Mouse (Mus musculus): ENCODE measurements at regions not wholly inside any gene's neighbourhood (a gene's known extent, or its start where the extent isn't known, plus 50 kb on each side); places are given as distances from the start of the nearest gene placed in this dataset.

DNA sequence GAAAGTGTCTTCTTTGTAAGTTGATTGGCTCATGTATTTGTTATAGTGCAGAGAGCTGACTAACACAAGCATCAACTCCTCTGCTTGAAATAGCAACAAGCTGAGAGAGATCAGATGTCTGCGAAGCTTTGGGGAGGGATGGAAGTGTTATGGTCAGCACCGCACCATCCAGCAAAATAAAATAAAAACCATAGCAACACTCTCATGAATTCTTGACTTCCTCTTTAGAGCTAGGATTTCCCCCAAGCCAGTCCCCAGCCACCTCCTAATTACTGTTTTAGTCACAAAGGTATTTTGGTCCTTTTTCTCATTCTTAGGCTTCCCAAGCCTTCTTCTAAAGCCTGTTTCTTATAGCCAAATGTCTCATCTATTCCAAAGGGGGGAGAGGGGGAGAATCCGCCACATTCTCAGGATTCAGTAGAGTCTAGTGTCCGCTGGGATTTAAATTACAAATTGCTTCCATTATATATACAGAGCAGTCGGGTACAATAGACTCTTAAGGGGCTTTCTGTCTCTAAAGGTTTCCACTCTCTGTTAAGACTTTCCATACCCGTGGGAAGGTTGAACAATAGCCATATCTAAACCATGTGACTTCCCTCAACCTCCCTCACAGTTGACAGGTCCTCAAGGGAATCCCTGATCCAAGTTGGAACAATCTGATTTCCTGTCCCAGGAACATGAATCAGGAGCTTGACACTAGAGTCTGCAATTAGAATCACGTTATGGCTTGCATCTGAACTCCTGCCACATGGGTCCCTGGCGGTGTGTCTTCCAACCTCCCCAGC lies 386.7 kb downstream of the Rapgef2 start:
- no peak for ATAC-seq (ENCODE audit: insufficient read depth)
- no peak overlapping the region for H3K4me2 ChIP-seq (ENCODE audit: low read depth)
- H3K9ac ChIP-seq (replicated peaks) = no peak overlapping the region
- H3K4me1 ChIP-seq (replicated peaks; ENCODE audit: control insufficient read depth in 2 of 2, insufficient read depth in 2 of 2, low read length in 1 of 2) = no peaks in the 10 kb centered on the region
- H3K27ac ChIP-seq = no peak overlapping the region
- no peaks in the 10 kb centered on the region for H3K27me3 ChIP-seq (ENCODE audit: control insufficient read depth, insufficient read depth, low read length)
- no peaks in the 10 kb centered on the region for H3K36me3 ChIP-seq (replicated peaks; ENCODE audit: control insufficient read depth, insufficient read depth, low read depth)
- 60% methylated on average over 8 of the region's 8 CpGs for WGBS (ENCODE audit: insufficient replicate concordance)
- H3K4me3 ChIP-seq (ENCODE audit: insufficient read depth in 1 of 2, low read depth in 2 of 2, low read length in 2 of 2) = no peak overlapping the region
- no peak for DNase-seq (ENCODE audit: low read depth in 3 of 3, low spot score in 3 of 3)
- H3K9me3 ChIP-seq (ENCODE audit: control insufficient read depth, low read length) = no peaks in the 10 kb centered on the region
- TF ChIP-seq EP300 (IDR thresholded peaks at IDR 0.05; ENCODE audit: low read depth) = no peak
- TF ChIP-seq CTCF (IDR thresholded peaks at IDR 0.05; ENCODE audit: low read depth) = no peak

GRCm38 (mm10) chr3:78889326-78889725 lies 397.0 kb downstream of the Rapgef2 start:
- 49% methylated on average over 3 of the region's 3 CpGs for WGBS (ENCODE audit: insufficient replicate concordance)

DNA sequence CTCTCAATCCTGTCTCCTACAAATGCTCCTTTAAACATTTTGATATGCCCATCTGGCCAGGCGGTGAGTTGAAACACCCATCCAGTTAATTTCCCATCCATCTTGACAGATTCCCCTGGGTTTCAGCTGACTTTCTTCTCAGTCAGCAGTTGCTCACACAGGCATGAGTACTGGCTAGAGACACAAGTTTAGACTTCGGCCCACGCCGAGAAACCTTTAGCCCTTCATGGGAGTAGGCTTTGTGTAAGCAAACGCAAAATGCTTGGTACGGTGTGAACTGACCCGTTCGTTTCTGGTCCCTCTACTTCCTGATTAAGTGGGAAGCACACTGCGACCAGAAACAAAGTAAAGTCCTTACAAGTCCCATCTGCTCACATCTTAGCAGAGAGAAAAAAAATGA lies 401.6 kb downstream of the Rapgef2 start:
- DNase-seq (ENCODE audit: low read depth in 3 of 3, low spot score in 3 of 3) (no peak), ATAC-seq (ENCODE audit: insufficient read depth) (no peak)
- no peak overlapping the region for H3K9ac ChIP-seq (replicated peaks)
- 72% methylated on average over 9 of the region's 9 CpGs for WGBS (ENCODE audit: insufficient replicate concordance)
- no peaks in the 10 kb centered on the region for H3K36me3 ChIP-seq (replicated peaks; ENCODE audit: control insufficient read depth, insufficient read depth, low read depth)
- H3K9me3 ChIP-seq (ENCODE audit: control insufficient read depth, low read length) = no peaks in the 10 kb centered on the region
- TF ChIP-seq EP300 (IDR thresholded peaks at IDR 0.05; ENCODE audit: low read depth) (no peak), CTCF (IDR thresholded peaks at IDR 0.05; ENCODE audit: low read depth) (no peak)
- no peak overlapping the region for H3K4me3 ChIP-seq (ENCODE audit: insufficient read depth in 1 of 2, low read depth in 2 of 2, low read length in 2 of 2)
- no peaks in the 10 kb centered on the region for H3K27me3 ChIP-seq (ENCODE audit: control insufficient read depth, insufficient read depth, low read length)
- H3K27ac ChIP-seq = no peak overlapping the region
- H3K4me2 ChIP-seq (ENCODE audit: low read depth) = no peak overlapping the region
- H3K4me1 ChIP-seq (replicated peaks; ENCODE audit: control insufficient read depth in 2 of 2, insufficient read depth in 2 of 2, low read length in 1 of 2) = no peaks in the 10 kb centered on the region

More at GRCm38 (mm10) chr3:78889326-78889725, 397.0 kb downstream of the Rapgef2 start:
- H3K27me3 ChIP-seq (ENCODE audit: control insufficient read depth, insufficient read depth, low read length) = no peaks in the 10 kb centered on the region
- no peaks in the 10 kb centered on the region for H3K9me3 ChIP-seq (ENCODE audit: control insufficient read depth, low read length)
- H3K27ac ChIP-seq = no peak overlapping the region
- H3K4me2 ChIP-seq (ENCODE audit: low read depth) = no peak overlapping the region
- H3K4me1 ChIP-seq (replicated peaks; ENCODE audit: control insufficient read depth in 2 of 2, insufficient read depth in 2 of 2, low read length in 1 of 2) = no peaks in the 10 kb centered on the region
- ATAC-seq (ENCODE audit: insufficient read depth) = no peak
- H3K4me3 ChIP-seq (ENCODE audit: insufficient read depth in 1 of 2, low read depth in 2 of 2, low read length in 2 of 2) = no peak overlapping the region
- TF ChIP-seq CTCF (IDR thresholded peaks at IDR 0.05; ENCODE audit: low read depth) (no peak), EP300 (IDR thresholded peaks at IDR 0.05; ENCODE audit: low read depth) (no peak)
- H3K36me3 ChIP-seq (replicated peaks; ENCODE audit: control insufficient read depth, insufficient read depth, low read depth) = no peaks in the 10 kb centered on the region
- DNase-seq (ENCODE audit: low read depth in 3 of 3, low spot score in 3 of 3) = no peak
- H3K9ac ChIP-seq (replicated peaks) = no peak overlapping the region

DNA sequence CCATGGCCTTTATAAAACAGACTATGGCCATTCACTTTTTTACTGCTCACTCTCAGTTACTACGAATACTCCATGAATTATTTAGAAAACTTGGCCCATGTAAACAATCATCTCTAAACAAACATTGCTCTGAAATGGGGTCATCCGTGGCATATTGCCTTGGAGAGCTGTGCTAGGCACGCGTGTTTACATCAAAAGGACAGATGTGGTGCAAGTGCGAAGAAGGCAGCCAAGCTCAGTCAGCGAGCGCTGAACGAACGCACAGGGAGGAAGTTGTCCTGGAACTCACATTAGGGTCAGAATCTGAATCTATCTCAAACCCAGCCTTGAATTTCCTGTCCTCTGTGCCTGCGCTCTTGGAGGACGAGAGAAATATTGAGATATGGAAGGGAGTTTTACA lies 402.3 kb downstream of the Rapgef2 start:
- ATAC-seq (ENCODE audit: insufficient read depth) = no peak

DNA sequence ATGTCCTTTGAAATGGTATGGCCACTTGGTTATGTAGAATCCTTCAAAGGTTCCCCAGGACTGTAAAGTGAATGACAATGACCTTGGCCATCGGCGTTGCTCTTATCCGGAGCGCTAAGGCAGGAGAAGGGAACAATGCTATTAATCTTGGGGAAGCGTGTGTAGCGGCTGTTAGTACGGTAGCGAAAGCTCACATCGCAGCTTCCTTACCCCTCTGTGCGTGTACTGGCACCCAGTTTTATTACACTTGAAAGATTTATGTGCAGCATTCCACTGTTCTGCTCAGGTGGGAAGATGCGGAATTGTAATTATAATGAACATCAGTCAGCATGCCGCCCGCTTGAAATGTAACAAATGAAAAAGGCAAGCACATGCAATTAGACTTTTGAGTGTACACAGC lies 406.2 kb downstream of the Rapgef2 start:
- WGBS (ENCODE audit: insufficient replicate concordance) = 84% methylated on average over 13 of the region's 13 CpGs
- no peak overlapping the region for H3K4me3 ChIP-seq (ENCODE audit: insufficient read depth in 1 of 2, low read depth in 2 of 2, low read length in 2 of 2)
- no peak overlapping the region for H3K4me2 ChIP-seq (ENCODE audit: low read depth)
- no peak overlapping the region for H3K27ac ChIP-seq
- no peaks in the 10 kb centered on the region for H3K27me3 ChIP-seq (ENCODE audit: control insufficient read depth, insufficient read depth, low read length)
- no peak for ATAC-seq (ENCODE audit: insufficient read depth)
- H3K9me3 ChIP-seq (ENCODE audit: control insufficient read depth, low read length) = no peaks in the 10 kb centered on the region
- no peaks in the 10 kb centered on the region for H3K36me3 ChIP-seq (replicated peaks; ENCODE audit: control insufficient read depth, insufficient read depth, low read depth)
- no peak for DNase-seq (ENCODE audit: low read depth in 3 of 3, low spot score in 3 of 3)
- no peak overlapping the region for H3K9ac ChIP-seq (replicated peaks)
- no peaks in the 10 kb centered on the region for H3K4me1 ChIP-seq (replicated peaks; ENCODE audit: control insufficient read depth in 2 of 2, insufficient read depth in 2 of 2, low read length in 1 of 2)
- TF ChIP-seq EP300 (IDR thresholded peaks at IDR 0.05; ENCODE audit: low read depth) = no peak
- TF ChIP-seq CTCF (IDR thresholded peaks at IDR 0.05; ENCODE audit: low read depth) = no peak

More for the DNA sequence above, 402.3 kb downstream of the Rapgef2 start:
- 70% methylated on average over 11 of the region's 11 CpGs for WGBS (ENCODE audit: insufficient replicate concordance)
- DNase-seq (ENCODE audit: low read depth in 3 of 3, low spot score in 3 of 3) = no peak
- TF ChIP-seq EP300 (IDR thresholded peaks at IDR 0.05; ENCODE audit: low read depth) (no peak), CTCF (IDR thresholded peaks at IDR 0.05; ENCODE audit: low read depth) (no peak)
- no peaks in the 10 kb centered on the region for H3K36me3 ChIP-seq (replicated peaks; ENCODE audit: control insufficient read depth, insufficient read depth, low read depth)
- H3K27ac ChIP-seq = no peak overlapping the region
- H3K4me2 ChIP-seq (ENCODE audit: low read depth) = no peak overlapping the region
- H3K27me3 ChIP-seq (ENCODE audit: control insufficient read depth, insufficient read depth, low read length) = no peaks in the 10 kb centered on the region
- H3K4me3 ChIP-seq (ENCODE audit: insufficient read depth in 1 of 2, low read depth in 2 of 2, low read length in 2 of 2) = no peak overlapping the region
- no peak overlapping the region for H3K9ac ChIP-seq (replicated peaks)
- H3K9me3 ChIP-seq (ENCODE audit: control insufficient read depth, low read length) = no peaks in the 10 kb centered on the region
- no peaks in the 10 kb centered on the region for H3K4me1 ChIP-seq (replicated peaks; ENCODE audit: control insufficient read depth in 2 of 2, insufficient read depth in 2 of 2, low read length in 1 of 2)

Data from liver, embryonic 14.5 days (tissue).